Mouse (Mus musculus) neural tube, embryonic 11.5 days (tissue): ENCODE results near the gene Myoz1. TPM values are rescaled to one million over a fixed set of nuclear protein-coding genes. Genes with fewer than 3 reads are reported as not detected.
"Not testable (repeated sequence)": the region's sequence is repeated elsewhere in the genome, so short reads cannot be mapped to it uniquely, and the experiment has no call there.

Experiments
- ATAC-seq: fragments of 200-750 bp; cut with Nextera tagmentation; 2 replicates; pipeline ENCODE4 v1.8.0; 2017; ENCODE audit warnings: moderate number of reproducible peaks, mild to moderate bottlenecking, moderate TSS enrichment, moderate library complexity; ENCODE audit not compliant: insufficient read depth, low FRiP score, low TSS enrichment
- DNase-seq: peaks from one replicate; pipeline ENCODE4 v3.0.0-alpha.2; 2015; ENCODE audit warnings: low spot score
- H3K27ac ChIP-seq: fragments of 300-500 bp; sonication (generic); 2 replicates; pipeline ENCODE4 v1.5.1; 2014; ENCODE audit warnings: low read depth, mild to moderate bottlenecking, low read length
- H3K27me3 ChIP-seq: fragments of 300-500 bp; sonication (generic); 2 replicates; pipeline ENCODE4 v1.6.1; 2014; ENCODE audit warnings: mild to moderate bottlenecking, low read length, mixed read lengths; ENCODE audit not compliant: control insufficient read depth, insufficient read depth
- H3K36me3 ChIP-seq: fragments of 300-500 bp; sonication (generic); 2 replicates; pipeline ENCODE4 v1.6.1; 2014; ENCODE audit warnings: mild to moderate bottlenecking, low read length, moderate library complexity, mixed read lengths; ENCODE audit not compliant: control insufficient read depth, insufficient read depth
- H3K4me1 ChIP-seq: fragments of 300-500 bp; sonication (generic); 2 replicates; pipeline ENCODE4 v1.6.1; 2014; ENCODE audit warnings: low read length, mixed read lengths; ENCODE audit not compliant: control insufficient read depth, insufficient read depth
- H3K4me2 ChIP-seq: fragments of 300-500 bp; sonication (generic); 2 replicates; pipeline ENCODE4 v1.6.1; 2014; ENCODE audit warnings: low read depth, mild to moderate bottlenecking, moderate library complexity
- H3K4me3 ChIP-seq: fragments of 300-500 bp; sonication (generic); 2 replicates; pipeline ENCODE4 v1.5.1; 2014; ENCODE audit warnings: low read depth, low read length
- H3K9ac ChIP-seq: fragments of 300-500 bp; sonication (generic); 2 replicates; pipeline ENCODE4 v1.6.1; 2014; ENCODE audit warnings: mild to moderate bottlenecking, low read length
- H3K9me3 ChIP-seq: fragments of 300-500 bp; sonication (generic); 2 replicates; pipeline ENCODE4 v1.6.1; 2016; ENCODE audit warnings: low read length; ENCODE audit not compliant: control insufficient read depth
- WGBS: fragments of 180-500 bp; shearing (Covaris S2); extraction: QIAGEN DNeasy Blood & Tissue Kit; methylation state at CpG from one replicate; pipeline ENCODE4 v1.1.7; 2014; 5-methylcytosine and 5-hydroxymethylcytosine counted together
- polyA plus RNA-seq: library from polyadenylated mRNA; unstranded; fragments of >200 nt; fragmentation: Nextera tagmentation; extraction: Ambion mirVana; gene quantifications from 2 replicates; pipeline ENCODE4 v1.2.1, GENCODE M21; 2014

Gene Myoz1
- polyA plus RNA-seq, 1 experiment from 2014 or later, result 0.45 TPM

GRCm38 (mm10) chr14:20638702-20639101 is 17.6 kb downstream of the Myoz1 start:
- Histone ChIP-seq H3K4me2 (no peak overlapping the region), H3K9ac (no peak overlapping the region), H3K27me3 (no peaks in the 10 kb centered on the region), H3K27ac (no peak overlapping the region), H3K4me3 (no peak overlapping the region), H3K36me3 (no peaks in the 10 kb centered on the region), H3K9me3 (no peaks in the 10 kb centered on the region), H3K4me1 (peaks cover 5% of the 10 kb centered on the region)
- WGBS, result 94% methylated on average over 6 of the region's 6 CpGs
- ATAC-seq (no peak), DNase-seq (no peak)

DNA sequence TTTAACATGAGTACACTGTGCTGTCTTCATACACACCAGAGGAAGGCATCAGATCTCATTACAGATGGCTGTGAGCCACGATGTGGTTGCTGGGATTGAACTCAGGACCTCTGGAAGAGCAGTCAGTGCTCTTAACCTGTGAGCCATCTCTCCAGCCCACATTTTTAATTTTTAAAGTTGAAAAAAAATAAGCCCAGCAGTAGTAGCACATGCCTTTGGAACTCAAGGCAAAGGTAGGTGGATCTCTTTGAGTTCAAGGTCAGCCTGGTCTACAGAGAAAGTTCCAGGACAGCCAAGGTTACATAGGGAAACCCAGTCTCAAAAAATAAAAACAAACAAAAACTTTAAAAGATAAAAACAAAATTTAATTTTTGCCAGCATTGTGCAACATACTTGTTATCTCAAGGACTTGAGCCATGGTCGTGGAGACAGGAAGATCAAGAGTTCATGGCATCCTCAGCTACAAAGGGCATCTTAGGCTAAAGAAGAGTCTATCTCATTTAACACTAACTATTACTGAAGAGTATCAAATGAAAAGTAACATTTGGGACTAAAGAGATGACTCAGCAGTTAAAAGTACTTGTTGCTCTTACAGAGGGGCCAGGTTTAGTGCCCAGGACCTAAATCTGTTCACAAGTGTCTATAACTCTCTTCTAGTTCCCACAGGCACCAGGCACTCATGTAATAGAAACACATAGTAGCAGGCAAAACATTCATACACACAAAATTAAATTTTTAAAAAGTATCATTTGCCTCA is 18.3 kb downstream of the Myoz1 start:
- H3K27me3 ChIP-seq, result no peaks in the 10 kb centered on the region
- H3K9ac ChIP-seq, result no peak overlapping the region
- ATAC-seq, result no peak
- H3K9me3 ChIP-seq, result no peaks in the 10 kb centered on the region
- 89% methylated on average over 2 of the region's 2 CpGs for WGBS
- no peak overlapping the region for H3K4me2 ChIP-seq
- H3K36me3 ChIP-seq, result no peaks in the 10 kb centered on the region
- peaks cover 5% of the 10 kb centered on the region for H3K4me1 ChIP-seq
- H3K27ac ChIP-seq, result no peak overlapping the region
- no peak for DNase-seq
- no peak overlapping the region for H3K4me3 ChIP-seq

GRCm38 (mm10) chr14:20636968-20637367 is 19.4 kb downstream of the Myoz1 start:
- WGBS, result 91% methylated on average over 3 of the region's 3 CpGs
- H3K4me2 ChIP-seq, H3K27me3 ChIP-seq, DNase-seq, H3K27ac ChIP-seq, H3K9me3 ChIP-seq, H3K4me1 ChIP-seq, H3K9ac ChIP-seq, H3K36me3 ChIP-seq, H3K4me3 ChIP-seq, ATAC-seq: not testable (repeated sequence)

DNA sequence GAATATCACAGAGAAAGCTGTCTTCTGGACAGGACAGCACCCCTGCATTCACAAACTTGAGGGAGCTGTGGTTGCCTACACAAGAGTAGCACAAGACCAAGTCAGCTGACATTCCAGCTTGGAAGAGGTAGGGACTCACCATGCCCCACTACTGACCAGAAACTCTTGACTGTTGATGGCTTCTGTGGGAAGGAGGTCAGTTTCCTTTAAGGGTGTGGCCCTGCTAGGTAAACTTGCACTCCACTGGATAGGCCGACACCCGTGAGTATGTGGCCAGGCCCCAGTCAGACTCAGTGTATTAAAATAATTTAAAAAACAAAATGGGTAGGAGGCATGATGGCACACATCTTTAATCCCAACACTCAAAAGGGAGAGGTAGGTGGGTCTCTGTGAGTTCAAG is 20.8 kb downstream of the Myoz1 start:
- no peaks in the 10 kb centered on the region for H3K36me3 ChIP-seq
- H3K4me1 ChIP-seq, result peaks cover 5% of the 10 kb centered on the region
- DNase-seq, result no peak
- no peaks in the 10 kb centered on the region for H3K27me3 ChIP-seq
- H3K27ac ChIP-seq, result no peak overlapping the region
- WGBS, result 95% methylated on average over 2 of the region's 2 CpGs
- ATAC-seq, result no peak
- no peak overlapping the region for H3K4me2 ChIP-seq
- no peak overlapping the region for H3K4me3 ChIP-seq
- H3K9ac ChIP-seq, result no peak overlapping the region
- H3K9me3 ChIP-seq, result no peaks in the 10 kb centered on the region

DNA sequence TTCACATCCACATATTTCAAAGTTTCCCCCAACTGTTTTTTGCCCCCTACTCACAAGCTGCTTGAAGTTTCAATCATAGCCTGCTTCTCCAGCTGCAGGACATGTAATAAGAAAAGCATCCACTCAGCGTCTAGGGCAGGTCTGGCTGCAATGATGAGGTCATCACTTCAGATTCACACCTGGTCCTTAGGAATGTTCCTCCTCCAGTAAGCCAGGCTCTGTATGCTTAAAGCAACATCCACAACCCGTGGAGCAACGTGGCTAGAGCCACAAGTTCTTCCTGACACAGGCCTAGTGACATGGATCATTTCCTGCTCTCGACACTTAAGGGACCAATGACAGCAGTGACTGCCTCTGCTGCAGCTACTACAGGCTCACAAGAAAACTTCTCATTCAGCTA is 25.1 kb downstream of the Myoz1 start:
- ATAC-seq, result no peak
- Histone ChIP-seq H3K9ac (no peak overlapping the region), H3K4me1 (no peaks in the 10 kb centered on the region), H3K27me3 (no peaks in the 10 kb centered on the region), H3K27ac (no peak overlapping the region), H3K9me3 (no peaks in the 10 kb centered on the region), H3K4me2 (no peak overlapping the region), H3K4me3 (no peak overlapping the region), H3K36me3 (no peaks in the 10 kb centered on the region)
- no peak for DNase-seq
- WGBS, result 73% methylated on average over 4 of the region's 4 CpGs

- Histone ChIP-seq H3K36me3 (no peaks in the 10 kb centered on the region), H3K4me3 (no peak overlapping the region), H3K9me3 (no peaks in the 10 kb centered on the region), H3K27me3 (no peaks in the 10 kb centered on the region), H3K4me1 (no peaks in the 10 kb centered on the region), H3K27ac (no peak overlapping the region), H3K9ac (no peak overlapping the region), H3K4me2 (no peak overlapping the region)
- ATAC-seq (no peak), DNase-seq (no peak)
- WGBS, result 68% methylated on average over 3 of the region's 3 CpGs
Observed at GRCm38 (mm10) chr14:20626971-20627370, 29.4 kb downstream of the Myoz1 start.

DNA sequence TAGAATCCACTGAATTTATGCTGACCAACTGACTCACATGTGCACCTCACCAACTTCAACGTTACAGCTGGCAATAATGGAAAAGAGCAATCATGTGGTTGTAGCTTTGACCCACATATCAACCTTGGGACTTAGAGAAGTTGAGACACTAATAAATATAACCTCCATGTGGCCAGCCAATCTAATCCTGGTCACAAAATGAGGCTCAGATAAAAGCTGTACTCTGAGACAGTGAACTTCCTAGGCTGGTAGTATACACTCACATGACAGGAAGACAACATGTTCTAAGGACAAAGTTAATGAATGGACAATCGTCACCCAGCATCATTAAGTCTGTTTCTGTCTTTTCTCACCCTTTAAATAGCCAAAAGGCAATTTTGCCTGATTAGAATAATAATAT is 29.9 kb downstream of the Myoz1 start:
- Histone ChIP-seq H3K27me3 (no peaks in the 10 kb centered on the region), H3K36me3 (no peaks in the 10 kb centered on the region), H3K27ac (no peak overlapping the region), H3K9me3 (no peaks in the 10 kb centered on the region), H3K9ac (no peak overlapping the region), H3K4me1 (no peaks in the 10 kb centered on the region), H3K4me2 (no peak overlapping the region), H3K4me3 (no peak overlapping the region)
- ATAC-seq (no peak), DNase-seq (no peak)
- WGBS, result 91% methylated on average over 2 of the region's 2 CpGs

- no peaks in the 10 kb centered on the region for H3K4me1 ChIP-seq
- WGBS, result 92% methylated on average over 3 of the region's 3 CpGs
- H3K27ac ChIP-seq, result no peak overlapping the region
- H3K9ac ChIP-seq, result no peak overlapping the region
- H3K9me3 ChIP-seq, result no peaks in the 10 kb centered on the region
- H3K27me3 ChIP-seq, result no peaks in the 10 kb centered on the region
- no peak overlapping the region for H3K4me2 ChIP-seq
- no peak for ATAC-seq
- no peaks in the 10 kb centered on the region for H3K36me3 ChIP-seq
- no peak overlapping the region for H3K4me3 ChIP-seq
- DNase-seq, result no peak
Observed at GRCm38 (mm10) chr14:20622907-20623306, 33.4 kb downstream of the Myoz1 start.

GRCm38 (mm10) chr14:20622412-20622811 is 33.9 kb downstream of the Myoz1 start:
- DNase-seq, result no peak
- H3K9me3 ChIP-seq, result no peaks in the 10 kb centered on the region
- ATAC-seq, result no peak
- no peak overlapping the region for H3K9ac ChIP-seq
- H3K4me1 ChIP-seq, result no peaks in the 10 kb centered on the region
- no peak overlapping the region for H3K27ac ChIP-seq
- WGBS, result 78% methylated on average over 2 of the region's 2 CpGs
- no peak overlapping the region for H3K4me3 ChIP-seq
- H3K36me3 ChIP-seq, result no peaks in the 10 kb centered on the region
- no peaks in the 10 kb centered on the region for H3K27me3 ChIP-seq
- no peak overlapping the region for H3K4me2 ChIP-seq
